ENCODE assay signal across 10 mouse cellular contexts in the genomic region with DNA sequence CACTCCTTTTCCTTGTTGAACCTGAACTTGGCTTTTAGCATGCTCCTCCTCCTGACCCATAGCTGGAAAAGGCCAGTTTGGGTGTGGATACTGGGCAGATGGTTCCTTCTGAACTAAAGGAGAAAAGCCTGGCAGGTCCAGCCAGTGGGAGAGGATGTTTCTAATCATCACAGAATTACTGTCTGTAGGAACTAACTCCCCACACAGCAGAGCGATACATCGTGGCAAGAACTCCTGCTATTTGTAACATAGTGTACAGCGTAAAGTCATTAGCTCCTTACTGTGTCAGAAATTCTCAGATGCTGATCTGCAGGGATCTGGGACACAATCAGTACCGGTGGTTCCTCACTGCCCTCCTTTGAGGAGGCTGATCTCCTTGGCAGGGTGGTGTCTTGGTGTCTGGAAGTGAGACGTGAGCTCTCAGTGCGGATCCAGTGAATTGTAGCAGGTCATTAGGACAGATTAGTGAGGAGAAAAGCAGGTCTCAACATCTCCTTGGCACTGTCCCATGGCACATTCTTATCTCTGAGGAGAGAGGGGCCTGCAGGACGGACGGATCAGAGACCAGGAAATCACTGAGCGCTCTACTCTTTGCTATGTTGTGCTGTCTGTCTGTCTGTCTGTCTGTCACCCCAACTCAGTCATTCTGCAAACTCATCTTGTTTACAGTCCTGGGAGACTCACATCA. TPM values are rescaled to one million over a fixed set of nuclear protein-coding genes. Genes with fewer than 3 reads are reported as not detected.
DNase-seq lines count a peak whose midpoint lies in the region; ATAC-seq and TF ChIP-seq lines count a peak whose summit lies in the region.
"Had no signal": no experiment of that assay in that cellular context is flagged by ENCODE, and none has a peak within 500 bp of the region (broad histone marks: within the 10 kb centered on the region; RNA-seq: fewer than 3 reads in every experiment).

No protein-coding gene starts in this region.

- no peak for TF ChIP-seq EP300 in lung, postnatal 0 days (IDR thresholded peaks at IDR 0.05)

- no peak for TF ChIP-seq CTCF in lung, postnatal 0 days (IDR thresholded peaks at IDR 0.05)

- H3K4me3 ChIP-seq in lung, postnatal 0 days (ENCODE audit: low read depth, low read length), result peak overlapping the region; percentile 71
- H3K4me3 ChIP-seq in limb, embryonic 12.5 days (replicated peaks), result peak overlapping the region; percentile 72
- H3K4me3 ChIP-seq in neural tube, embryonic 15.5 days (replicated peaks), result peak overlapping the region; percentile 85

- H3K27ac ChIP-seq in lung, postnatal 0 days (ENCODE audit: low read length), result no peak overlapping the region
- H3K27ac ChIP-seq in limb, embryonic 12.5 days, result no peak overlapping the region
- H3K27ac ChIP-seq in neural tube, embryonic 15.5 days (replicated peaks), result no peak overlapping the region

- no peaks in the 10 kb centered on the region for H3K9me3 ChIP-seq in lung, postnatal 0 days (ENCODE audit: low read length)
- no peaks in the 10 kb centered on the region for H3K9me3 ChIP-seq in limb, embryonic 12.5 days
- H3K9me3 ChIP-seq in neural tube, embryonic 15.5 days (replicated peaks), result no peaks in the 10 kb centered on the region

- ATAC-seq in lung, postnatal 0 days, result no peak
- no peak for ATAC-seq in limb, embryonic 12.5 days (ENCODE audit: insufficient number of reproducible peaks, insufficient read depth, low FRiP score, low TSS enrichment, low read depth)
- ATAC-seq in neural tube, embryonic 15.5 days (ENCODE audit: low FRiP score), result no peak

- H3K36me3 ChIP-seq in lung, postnatal 0 days (ENCODE audit: insufficient read depth, low read length), result no peaks in the 10 kb centered on the region
- peaks cover 9% of the 10 kb centered on the region; the same call in 1 of the 2 replicates for H3K36me3 ChIP-seq in limb, embryonic 12.5 days
- no peaks in the 10 kb centered on the region for H3K36me3 ChIP-seq in neural tube, embryonic 15.5 days

- DNase-seq in cerebellum, adult 9-10 months, result peak; percentile 30
- no peak for DNase-seq in cerebellum, adult 9-11 months
- DNase-seq in lung, postnatal 0 days (ENCODE audit: low spot score), result peak; percentile 18
- no peak for DNase-seq in lung, postnatal 4 days
- DNase-seq in embryo, embryonic 9.5 days (ENCODE audit: extremely low spot score), result no peak
- DNase-seq in adrenal gland, adult 8-10 months, result no peak
- DNase-seq: kidney, adult 9 months; spleen, adult 18-20 months had no signal

- peaks cover 24% of the 10 kb centered on the region for H3K4me1 ChIP-seq in lung, postnatal 0 days (ENCODE audit: insufficient read depth, low read depth, low read length)
- H3K4me1 ChIP-seq in limb, embryonic 12.5 days (replicated peaks), result peaks cover 45% of the 10 kb centered on the region
- peaks cover 57% of the 10 kb centered on the region for H3K4me1 ChIP-seq in neural tube, embryonic 15.5 days

- WGBS in lung, postnatal 0 days, result 56% methylated on average over 9 of the region's 9 CpGs
- 64% methylated on average over 9 of the region's 9 CpGs for WGBS in limb, embryonic 12.5 days
- WGBS in neural tube, embryonic 15.5 days, result 76% methylated on average over 9 of the region's 9 CpGs

- peak overlapping the region; percentile 94 for H3K4me2 ChIP-seq in lung, postnatal 0 days (replicated peaks; ENCODE audit: low read depth, low read length)
- H3K4me2 ChIP-seq in limb, embryonic 12.5 days, result peak overlapping the region; percentile 72
- peak overlapping the region; percentile 87 for H3K4me2 ChIP-seq in neural tube, embryonic 15.5 days

- 0 out of 2 replicates have a peak overlapping the region, but pooled peaks have one; percentile 4 for H3K9ac ChIP-seq in lung, postnatal 0 days (replicated peaks; ENCODE audit: low read depth)
- no peak overlapping the region for H3K9ac ChIP-seq in limb, embryonic 12.5 days (replicated peaks)
- H3K9ac ChIP-seq in neural tube, embryonic 15.5 days (replicated peaks), result no peak overlapping the region

- H3K27me3 ChIP-seq in lung, postnatal 0 days (replicated peaks; ENCODE audit: insufficient read depth, low read length), result no peaks in the 10 kb centered on the region
- no peaks in the 10 kb centered on the region for H3K27me3 ChIP-seq in limb, embryonic 12.5 days
- H3K27me3 ChIP-seq in neural tube, embryonic 15.5 days (replicated peaks), result no peaks in the 10 kb centered on the region

RNA-seq across cellular contexts. Expression of a gene that starts 2.7 kb away (rescaled TPM):
- 16.7 and 19.2 TPM in 2 replicates for polyA plus RNA-seq in lung, postnatal 0 days (2015; fragmentation: Nextera tagmentation; extraction: Ambion mirVana)
- 24.1 and 24.3 TPM in 2 replicates for polyA plus RNA-seq in limb, embryonic 12.5 days (2016; fragmentation: Nextera tagmentation; extraction: Ambion mirVana)
- polyA plus RNA-seq in neural tube, embryonic 15.5 days (2015; fragmentation: Nextera tagmentation; extraction: Ambion mirVana), result 16.7 and 19.2 TPM in 2 replicates
- 10 to 100 TPM; 47.7 to 97.8 (median 53.3) TPM for total RNA-seq in adrenal gland, adult 8-10 months (2022)

Comparison
In these comparisons a context has a peak if more than half of its experiments do, and no peak if none do; other contexts are left out.
1. DNase-seq: peak in cerebellum, adult 9-10 months (single experiment) and lung, postnatal 0 days (single experiment); none in cerebellum, adult 9-11 months (single experiment), lung, postnatal 4 days (0 of 2), embryo, embryonic 9.5 days (single experiment) and adrenal gland, adult 8-10 months (single experiment).
2. Peak in every context shown above with its lines, with median percentiles within 50 percentile points of each other: H3K4me2 ChIP-seq and H3K4me3 ChIP-seq.